Mouse (Mus musculus) heart, embryonic 15.5 days (tissue): ENCODE results near the gene Gm49396. TPM values are rescaled to one million over a fixed set of nuclear protein-coding genes. Genes with fewer than 3 reads are reported as not detected.

Source experiments
- ATAC-seq: fragments of 200-750 bp; cut with Nextera tagmentation; replicated peaks from 2 replicates; pipeline ENCODE4 v1.8.0; 2017; ENCODE audit warnings: low read depth, moderate TSS enrichment; ENCODE audit not compliant: insufficient number of reproducible peaks, insufficient read depth, low FRiP score
- H3K27ac ChIP-seq: fragments of 300-500 bp; sonication (generic); 2 replicates; pipeline ENCODE4 v1.5.1; 2015; ENCODE audit warnings: mild to moderate bottlenecking, inconsistent platforms
- H3K27me3 ChIP-seq: fragments of 300-500 bp; sonication (generic); 2 replicates; pipeline ENCODE4 v1.6.1; 2015; ENCODE audit warnings: inconsistent platforms
- H3K36me3 ChIP-seq: fragments of 300-500 bp; sonication (generic); 2 replicates; pipeline ENCODE4 v1.6.1; 2015; ENCODE audit warnings: mild to moderate bottlenecking, inconsistent platforms
- H3K4me1 ChIP-seq: fragments of 300-500 bp; sonication (generic); replicated peaks from 2 replicates; pipeline ENCODE4 v1.6.1; 2015; ENCODE audit warnings: inconsistent platforms
- H3K4me2 ChIP-seq: fragments of 300-500 bp; sonication (generic); 2 replicates; pipeline ENCODE4 v1.6.1; 2015; ENCODE audit warnings: inconsistent platforms, mild to moderate bottlenecking, moderate library complexity
- H3K4me3 ChIP-seq: fragments of 300-500 bp; sonication (generic); 2 replicates; pipeline ENCODE4 v1.5.1; 2015; ENCODE audit warnings: mild to moderate bottlenecking, inconsistent platforms
- H3K9ac ChIP-seq: fragments of 300-500 bp; sonication (generic); 2 replicates; pipeline ENCODE4 v1.6.1; 2015; ENCODE audit warnings: mild to moderate bottlenecking, inconsistent platforms
- H3K9me3 ChIP-seq: fragments of 300-500 bp; sonication (generic); replicated peaks from 2 replicates; pipeline ENCODE4 v1.6.1; 2016; ENCODE audit warnings: inconsistent platforms
- WGBS: fragments of 180-500 bp; shearing (Covaris S2); methylation state at CpG from one replicate; pipeline ENCODE4 v1.1.7; 2015; ENCODE audit warnings: mixed read lengths; 5-methylcytosine and 5-hydroxymethylcytosine counted together
- polyA plus RNA-seq: library from polyadenylated mRNA; unstranded; fragments of >200 nt; fragmentation: Nextera tagmentation; extraction: Ambion mirVana; gene quantifications from 2 replicates; pipeline ENCODE4 v1.2.1, GENCODE M21; 2015

The Gm49396 gene
- polyA plus RNA-seq, 1 experiment from 2014 or later = 8.4 TPM

DNA sequence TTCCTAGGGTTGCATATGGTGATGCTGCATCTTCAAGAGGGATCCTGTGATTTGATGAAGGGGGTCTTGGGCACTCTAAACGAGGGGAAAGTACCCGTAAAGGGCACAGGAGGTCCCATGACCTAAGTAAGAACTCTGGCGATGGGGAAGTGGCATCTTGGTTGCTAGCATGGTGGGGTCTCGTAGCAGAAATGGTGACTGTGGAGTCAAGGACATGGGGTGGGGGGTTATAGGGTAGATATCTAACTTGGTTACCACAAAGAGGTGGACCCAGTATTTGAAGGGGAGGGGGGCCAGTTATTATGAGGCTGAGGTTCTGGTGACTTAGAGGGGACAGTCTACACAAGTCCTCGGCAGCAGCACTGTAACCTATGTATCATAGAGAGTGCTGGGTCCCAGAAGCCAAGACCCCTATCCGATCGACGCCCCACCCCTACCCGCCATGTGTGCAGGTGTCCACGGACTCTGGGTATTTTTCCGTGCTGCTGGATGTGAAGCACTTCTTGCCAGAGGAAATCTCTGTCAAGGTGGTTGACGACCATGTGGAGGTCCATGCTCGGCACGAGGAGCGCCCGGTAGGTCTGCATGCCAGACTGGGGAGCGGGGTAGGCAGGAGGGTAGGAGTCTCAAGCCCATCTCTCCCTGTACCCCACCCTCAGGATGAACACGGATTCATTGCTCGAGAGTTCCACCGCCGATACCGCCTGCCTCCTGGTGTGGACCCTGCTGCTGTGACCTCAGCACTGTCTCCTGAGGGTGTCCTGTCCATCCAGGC is 9.1 kb upstream of the Gm49396 start:
- peak overlapping the region; percentile 93 for H3K4me2 ChIP-seq
- H3K9me3 ChIP-seq = no peaks in the 10 kb centered on the region
- peaks cover 29% of the 10 kb centered on the region for H3K36me3 ChIP-seq
- WGBS = 81% methylated on average over 22 of the region's 22 CpGs
- peak overlapping the region; percentile 99 for H3K27ac ChIP-seq
- H3K9ac ChIP-seq = peak overlapping the region; percentile 78
- no peak for ATAC-seq
- no peaks in the 10 kb centered on the region for H3K27me3 ChIP-seq
- H3K4me3 ChIP-seq = peak overlapping the region; percentile 80
- H3K4me1 ChIP-seq = peaks cover 32% of the 10 kb centered on the region

- ATAC-seq = no peak
- WGBS = 94% methylated on average over 18 of the region's 18 CpGs
- Histone ChIP-seq H3K4me3 (no peak overlapping the region), H3K9ac (no peak overlapping the region), H3K9me3 (no peaks in the 10 kb centered on the region), H3K27me3 (no peaks in the 10 kb centered on the region), H3K4me2 (no peak overlapping the region), H3K36me3 (peaks cover 28% of the 10 kb centered on the region), H3K27ac (no peak overlapping the region), H3K4me1 (peaks cover 44% of the 10 kb centered on the region)
Measured at GRCm38 (mm10) chr7:30556894-30557536, 6.1 kb upstream of the Gm49396 start.

GRCm38 (mm10) chr7:30557901-30558514 is 5.1 kb upstream of the Gm49396 start:
- Histone ChIP-seq H3K27me3 (no peaks in the 10 kb centered on the region), H3K4me2 (peak overlapping the region; percentile 93), H3K4me3 (peak overlapping the region; percentile 76), H3K4me1 (peaks cover 42% of the 10 kb centered on the region), H3K9ac (0 out of 2 replicates have a peak overlapping the region, but pooled peaks have one; percentile 71), H3K9me3 (no peaks in the 10 kb centered on the region), H3K27ac (no peak overlapping the region), H3K36me3 (peaks cover 28% of the 10 kb centered on the region)
- 85% methylated on average over 13 of the region's 13 CpGs for WGBS
- ATAC-seq = no peak

DNA sequence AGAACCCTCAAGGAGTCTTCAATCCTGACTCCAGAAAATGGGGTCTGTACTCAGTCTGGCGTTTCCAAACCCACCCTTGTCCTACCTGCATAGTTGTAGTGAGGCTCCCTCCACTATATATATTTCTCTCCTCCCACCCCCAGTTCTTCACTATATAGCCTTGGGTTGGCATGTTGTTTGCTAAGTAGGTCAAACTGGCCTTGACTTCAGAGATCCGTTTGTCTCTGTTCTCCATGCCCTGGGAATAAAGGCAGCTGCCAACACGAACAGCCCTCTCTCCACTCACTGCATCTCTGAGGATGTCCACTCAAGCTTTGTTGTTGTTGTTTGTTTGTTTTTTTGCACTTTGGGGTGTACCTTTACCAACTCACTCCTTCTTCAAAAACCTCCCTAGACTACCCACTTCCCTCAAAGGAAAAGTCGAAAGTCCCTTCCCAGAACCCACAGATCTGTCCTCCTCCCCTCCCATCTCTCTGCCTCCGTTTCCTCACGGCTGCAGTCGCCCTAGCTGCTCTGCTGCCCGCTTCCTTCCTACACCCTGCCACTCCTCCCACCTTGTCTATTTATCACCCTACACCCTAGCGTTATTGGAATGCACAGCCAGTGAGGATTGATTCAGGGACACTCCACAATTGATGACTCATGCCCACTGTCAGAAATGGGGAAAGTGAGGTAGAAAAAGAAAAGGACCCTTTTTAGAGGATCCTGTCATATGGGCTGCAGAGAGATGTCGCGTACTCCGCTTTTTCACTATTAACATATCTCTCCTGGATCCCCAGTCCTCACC is 4.3 kb upstream of the Gm49396 start:
- 12% methylated on average over 12 of the region's 12 CpGs for WGBS
- no peak for ATAC-seq
- H3K9me3 ChIP-seq = no peaks in the 10 kb centered on the region
- H3K4me2 ChIP-seq = peak overlapping the region; percentile 93
- peak overlapping the region; percentile 76 for H3K4me3 ChIP-seq
- peak overlapping the region; percentile 64 for H3K27ac ChIP-seq
- H3K9ac ChIP-seq = peak overlapping the region; percentile 71
- H3K27me3 ChIP-seq = no peaks in the 10 kb centered on the region
- H3K4me1 ChIP-seq = peaks cover 37% of the 10 kb centered on the region
- H3K36me3 ChIP-seq = peaks cover 28% of the 10 kb centered on the region

DNA sequence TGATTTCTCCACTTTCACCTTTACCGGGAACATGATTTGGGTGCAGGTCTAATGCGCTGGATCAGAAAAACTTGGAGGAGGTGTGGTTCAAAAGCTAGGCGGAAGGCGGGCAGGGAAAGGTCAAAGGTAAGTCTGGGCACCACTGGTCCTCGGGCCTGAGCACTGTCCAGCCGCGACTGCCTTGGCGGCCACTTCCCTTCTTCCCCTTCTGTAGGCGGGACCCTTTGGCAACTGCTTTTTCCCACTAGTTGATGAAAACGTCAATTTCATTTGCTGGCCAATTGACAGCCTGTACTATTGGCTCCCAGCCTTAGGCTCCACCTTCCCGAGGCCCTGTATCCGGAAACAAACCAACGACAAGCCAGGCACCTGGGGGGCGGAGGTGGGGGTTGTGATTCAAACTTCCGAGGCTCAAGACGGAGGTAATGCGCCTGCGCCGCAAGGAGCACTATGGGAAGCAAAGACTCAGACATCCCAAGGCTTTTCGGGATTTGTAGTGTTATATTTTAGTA is 3.6 kb upstream of the Gm49396 start, which contains the start of gene Lin37:
Gene Lin37 (minus strand): TSS at position 396 of the 512 bp plus-strand sequence.
- Histone ChIP-seq H3K9me3 (no peaks in the 10 kb centered on the region), H3K4me1 (peaks cover 38% of the 10 kb centered on the region), H3K27me3 (no peaks in the 10 kb centered on the region), H3K4me3 (peak within 1 kb of the TSS; percentile 76), H3K4me2 (peak within 1 kb of the TSS; percentile 93), H3K27ac (peak within 1 kb of the TSS; percentile 64), H3K9ac (peak within 1 kb of the TSS; percentile 71), H3K36me3 (peaks cover 26% of the 10 kb centered on the region)
- ATAC-seq = peak; percentile 80
- under 1% methylated on average over 20 of the region's 20 CpGs for WGBS

- ATAC-seq = no peak
- WGBS = 61% methylated on average over 2 of the region's 2 CpGs
- Histone ChIP-seq H3K4me1 (peaks cover 38% of the 10 kb centered on the region), H3K4me3 (peak overlapping the region; percentile 76; the same call in 1 of the 2 replicates), H3K36me3 (peaks cover 20% of the 10 kb centered on the region), H3K27ac (peak overlapping the region; percentile 4), H3K4me2 (peak overlapping the region; percentile 93; the same call in 1 of the 2 replicates), H3K27me3 (no peaks in the 10 kb centered on the region), H3K9ac (no peak overlapping the region), H3K9me3 (no peaks in the 10 kb centered on the region)
Measured at GRCm38 (mm10) chr7:30560296-30560695, 2.8 kb upstream of the Gm49396 start.

DNA sequence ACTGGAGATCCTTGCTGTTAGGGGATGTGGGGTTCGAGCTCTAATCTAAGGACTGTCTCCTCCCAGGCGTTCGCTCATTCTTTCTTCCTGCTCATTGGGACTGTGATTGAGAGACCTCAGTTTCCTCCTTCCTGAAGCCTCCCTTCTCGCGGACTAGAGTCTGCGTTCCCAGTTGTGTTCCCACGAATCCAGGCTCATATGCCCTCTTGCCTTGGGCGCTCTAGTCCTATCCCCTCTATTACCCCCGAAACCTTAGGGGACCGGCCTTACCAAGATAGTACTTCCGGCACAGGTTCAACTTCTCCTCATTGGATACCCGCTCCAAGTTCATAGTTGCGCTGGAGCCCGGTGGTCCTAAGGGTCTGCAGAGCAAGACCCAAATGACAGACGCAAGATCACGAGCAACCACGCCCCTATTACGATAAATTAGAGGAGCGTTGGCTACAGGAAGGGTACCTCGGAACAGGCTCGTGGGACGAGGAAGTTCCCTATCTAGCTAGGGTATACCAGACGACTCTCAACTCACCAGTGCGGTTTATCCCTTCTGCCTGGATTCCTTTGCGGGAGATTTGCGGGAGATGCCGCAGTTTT is 523 bp upstream of the Gm49396 start:
- no peaks in the 10 kb centered on the region for H3K27me3 ChIP-seq
- H3K4me3 ChIP-seq = peak overlapping the region; percentile 95
- under 1% methylated on average over 27 of the region's 27 CpGs for WGBS
- H3K36me3 ChIP-seq = peaks cover 26% of the 10 kb centered on the region
- H3K27ac ChIP-seq = peak overlapping the region; percentile 99
- peak overlapping the region; percentile 69 for H3K9ac ChIP-seq
- H3K9me3 ChIP-seq = no peaks in the 10 kb centered on the region
- no peak for ATAC-seq
- H3K4me1 ChIP-seq = peaks cover 37% of the 10 kb centered on the region
- peak overlapping the region; percentile 67 for H3K4me2 ChIP-seq

- WGBS = 24% methylated on average over 6 of the region's 6 CpGs
- Histone ChIP-seq H3K4me3 (peak overlapping the region; percentile 95), H3K27me3 (no peaks in the 10 kb centered on the region), H3K27ac (peak overlapping the region; percentile 99), H3K4me2 (peak overlapping the region; percentile 67), H3K9ac (peak overlapping the region; percentile 93), H3K36me3 (peaks cover 31% of the 10 kb centered on the region), H3K9me3 (no peaks in the 10 kb centered on the region), H3K4me1 (peaks cover 25% of the 10 kb centered on the region)
- ATAC-seq = no peak
Measured at GRCm38 (mm10) chr7:30563906-30564280, 749 bp downstream of the Gm49396 start.

DNA sequence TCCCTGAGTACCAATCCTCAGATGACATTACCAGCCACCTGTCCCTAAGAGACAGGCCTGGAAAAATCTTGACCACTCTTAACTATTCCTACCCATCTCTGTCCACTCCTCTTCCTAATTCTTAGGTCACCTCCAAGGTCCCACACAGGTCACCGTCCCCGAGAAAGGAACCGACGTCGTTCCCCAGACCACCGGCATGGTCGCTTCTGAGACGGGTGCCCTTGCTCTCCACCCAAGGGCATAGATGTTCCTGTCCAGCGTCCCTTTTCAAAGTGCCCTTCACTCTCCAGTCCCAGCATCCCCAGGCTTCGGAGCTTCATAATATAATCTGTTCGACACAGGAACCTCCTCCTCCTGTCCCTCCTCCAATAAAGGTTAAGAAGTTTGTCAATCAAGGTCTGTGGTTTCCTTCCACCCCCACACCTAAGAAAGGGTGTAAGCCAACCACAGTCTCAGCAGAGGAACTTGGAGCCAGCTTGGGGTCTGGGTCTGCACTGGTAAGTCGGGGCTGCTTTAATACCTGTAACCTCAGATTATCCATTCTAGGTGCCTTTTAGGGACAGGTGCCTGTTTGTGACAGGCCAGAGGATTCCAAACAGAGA is 1.9 kb downstream of the Gm49396 start, which contains the start of gene Igflr1:
Gene Igflr1 (plus strand): TSS at position 458 of the 602 bp plus-strand sequence.
- ATAC-seq = no peak
- Histone ChIP-seq H3K4me3 (no peak within 1 kb of the TSS), H3K4me2 (no peak within 1 kb of the TSS; the same call in 1 of the 2 replicates), H3K36me3 (peaks cover 43% of the 10 kb centered on the region), H3K9ac (no peak within 1 kb of the TSS), H3K27ac (peak within 1 kb of the TSS; percentile 99; the same call in 1 of the 2 replicates), H3K27me3 (no peaks in the 10 kb centered on the region), H3K9me3 (no peaks in the 10 kb centered on the region), H3K4me1 (peaks cover 20% of the 10 kb centered on the region)
- WGBS = 91% methylated on average over 12 of the region's 12 CpGs

DNA sequence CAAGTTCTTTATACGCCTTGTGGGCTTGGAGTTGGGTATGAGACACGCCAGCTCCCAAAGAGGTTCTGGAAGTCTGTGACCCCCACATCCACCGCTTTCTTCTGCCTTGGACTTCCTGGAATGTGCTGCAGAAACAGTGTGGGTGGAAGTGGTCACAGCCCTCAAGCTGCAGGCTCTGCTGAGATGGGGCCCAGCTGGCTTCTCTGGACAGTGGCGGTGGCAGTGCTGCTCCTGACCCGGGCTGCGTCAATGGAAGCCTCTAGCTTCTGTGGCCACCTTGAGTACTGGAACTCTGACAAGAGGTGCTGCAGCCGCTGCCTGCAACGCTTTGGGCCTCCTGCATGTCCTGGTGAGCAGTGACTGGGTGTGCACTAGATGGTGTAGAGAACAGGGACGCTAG is 2.9 kb downstream of the Gm49396 start:
- Histone ChIP-seq H3K4me3 (no peak overlapping the region), H3K4me2 (no peak overlapping the region), H3K36me3 (peaks cover 51% of the 10 kb centered on the region), H3K27ac (no peak overlapping the region), H3K27me3 (no peaks in the 10 kb centered on the region), H3K4me1 (peaks cover 17% of the 10 kb centered on the region), H3K9me3 (no peaks in the 10 kb centered on the region), H3K9ac (no peak overlapping the region)
- 82% methylated on average over 9 of the region's 9 CpGs for WGBS
- ATAC-seq = no peak
